Mouse (Mus musculus) ES-E14 (cell line): Measurements from ENCODE around the gene Dnaaf3.

Source experiments
- HCFC1 ChIP-seq: IDR thresholded peaks from 2 replicates; pipeline ENCODE4 v1.6.1; 2012; ENCODE audit warnings: low read length, inconsistent platforms, borderline replicate concordance; ENCODE audit not compliant: insufficient read depth
- ZNF384 ChIP-seq: IDR thresholded peaks from 2 replicates; pipeline ENCODE4 v1.6.1; 2012; ENCODE audit warnings: low read depth, low read length, inconsistent platforms

DNA sequence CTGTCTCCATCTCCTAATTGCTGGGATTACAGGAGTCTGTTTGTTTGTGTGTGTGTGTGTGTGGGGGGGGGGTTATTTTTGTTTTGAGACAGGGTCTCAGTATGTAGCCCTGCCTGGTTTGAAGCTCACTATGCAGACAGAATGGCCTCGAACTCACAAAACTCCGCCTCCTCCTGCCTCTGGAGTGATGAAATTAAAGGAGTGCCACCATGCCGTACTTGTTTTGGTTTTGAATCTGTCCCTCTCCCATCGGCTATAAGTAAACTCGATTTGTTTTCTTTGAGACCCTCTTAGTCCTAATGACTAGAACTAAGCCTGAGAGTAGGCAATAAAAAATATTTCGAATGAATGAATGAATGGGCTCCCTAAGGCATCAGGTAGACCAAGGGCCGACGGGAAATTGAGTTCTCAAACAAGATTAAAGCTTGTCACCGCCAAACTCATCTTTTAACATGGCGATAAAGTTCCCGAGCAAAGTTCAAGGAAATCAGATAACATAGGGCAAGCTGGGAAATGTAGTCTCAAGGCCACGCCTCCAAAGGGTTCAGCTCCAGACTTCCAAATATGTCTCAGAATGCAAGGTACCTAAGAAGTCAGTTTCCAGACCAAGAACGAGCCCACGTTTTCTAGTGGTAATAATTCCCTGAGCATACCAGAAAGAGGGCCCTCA is 29.7 kb downstream of the Dnaaf3 start:
- peak; percentile 76; the same call in 1 of the 2 replicates for TF ChIP-seq HCFC1
- no peak for TF ChIP-seq ZNF384
